Mouse (Mus musculus) v-Abl transformed pro-B cells (cell line): Measurements from ENCODE around the gene Atxn7l1.

ENCODE experiments used
- in situ Hi-C, 2 experiments: fragments of 400-800 bp; cut with MboI; formaldehyde crosslinking; loops; one replicate each; pipeline ENCODE4 v1.15.1; 2025; ENCODE audit not compliant: unreplicated experiment in 2 of 2

The Atxn7l1 gene

GRCm38 (mm10) chr12:33149544-33150190 lies 2.2 kb downstream of the Atxn7l1 start:
- in situ Hi-C loops = loop anchor here (10.0 to 25.0 kb wide), 3 partner anchors 113 to 205 kb away; no protein-coding TSS in a partner anchor

- in situ Hi-C loops = loop anchor here in 1 of 2 experiments (25.0 kb wide), 1 partner anchor 109 kb away; no protein-coding TSS in a partner anchor
Measured at GRCm38 (mm10) chr12:33153131-33153530, 5.6 kb downstream of the Atxn7l1 start.

GRCm38 (mm10) chr12:33153850-33154249 lies 6.4 kb downstream of the Atxn7l1 start:
- in situ Hi-C loops = loop anchor here in 1 of 2 experiments (25.0 kb wide), 1 partner anchor 108 kb away; no protein-coding TSS in a partner anchor

GRCm38 (mm10) chr12:33154732-33155131 lies 7.2 kb downstream of the Atxn7l1 start:
- in situ Hi-C loops = loop anchor here in 1 of 2 experiments (25.0 kb wide), 1 partner anchor 108 kb away; no protein-coding TSS in a partner anchor

DNA sequence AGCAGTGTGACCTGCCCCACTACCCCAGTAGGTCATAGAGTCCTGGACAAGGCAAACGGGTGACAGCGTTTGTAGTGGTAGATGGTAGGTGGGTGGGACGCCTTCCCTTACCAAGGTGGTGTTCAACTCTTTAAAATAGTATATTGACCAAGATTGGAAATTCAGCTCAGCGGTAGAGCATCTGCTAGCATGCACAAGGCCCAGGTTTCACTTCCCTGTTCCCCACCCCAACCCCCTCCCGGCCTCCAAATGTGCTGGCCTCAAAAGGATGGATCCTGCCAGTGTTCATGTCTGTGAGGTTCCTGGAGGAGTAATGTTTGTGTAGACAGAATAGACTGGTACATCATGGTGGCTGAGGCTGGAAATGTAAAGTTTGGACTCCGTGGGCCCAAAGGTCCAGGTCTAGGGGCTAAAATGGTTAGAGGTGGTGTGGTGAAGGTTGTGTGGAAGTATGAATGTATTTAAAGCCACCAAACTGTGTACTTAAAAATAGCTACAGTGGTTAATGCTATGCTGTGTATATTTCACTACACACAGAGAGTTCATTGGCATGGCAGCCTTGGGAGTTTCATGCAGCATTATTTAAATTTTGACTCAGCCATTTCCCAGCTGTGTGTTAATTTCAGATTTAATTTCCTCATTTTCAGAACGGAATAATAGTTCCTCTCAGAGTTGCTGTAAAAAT lies 9.0 kb downstream of the Atxn7l1 start:
- in situ Hi-C loops = loop anchor here in 1 of 2 experiments (25.0 kb wide), 1 partner anchor 106 kb away; no protein-coding TSS in a partner anchor

DNA sequence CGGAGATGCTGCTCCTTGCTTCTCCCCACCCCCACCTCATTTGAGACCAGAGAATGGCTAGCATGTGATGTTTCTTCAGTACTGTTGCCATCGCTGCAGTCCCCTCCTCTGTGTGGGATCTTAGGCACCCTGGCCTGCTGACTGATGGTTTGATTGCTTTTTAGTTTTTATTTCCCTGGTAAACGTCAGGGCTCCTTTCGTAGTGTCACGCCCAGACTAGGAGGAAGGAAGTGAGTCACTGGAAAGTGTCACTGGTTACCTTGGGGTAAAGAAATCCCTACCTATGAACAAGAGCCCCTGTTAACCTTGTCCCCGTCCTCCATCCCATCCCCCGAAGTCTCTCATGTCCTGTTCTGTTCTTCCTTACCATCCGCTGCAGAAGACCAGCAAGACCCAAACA lies 10.8 kb downstream of the Atxn7l1 start:
- in situ Hi-C loops = loop anchor here in 1 of 2 experiments (25.0 kb wide), 1 partner anchor 104 kb away; no protein-coding TSS in a partner anchor

DNA sequence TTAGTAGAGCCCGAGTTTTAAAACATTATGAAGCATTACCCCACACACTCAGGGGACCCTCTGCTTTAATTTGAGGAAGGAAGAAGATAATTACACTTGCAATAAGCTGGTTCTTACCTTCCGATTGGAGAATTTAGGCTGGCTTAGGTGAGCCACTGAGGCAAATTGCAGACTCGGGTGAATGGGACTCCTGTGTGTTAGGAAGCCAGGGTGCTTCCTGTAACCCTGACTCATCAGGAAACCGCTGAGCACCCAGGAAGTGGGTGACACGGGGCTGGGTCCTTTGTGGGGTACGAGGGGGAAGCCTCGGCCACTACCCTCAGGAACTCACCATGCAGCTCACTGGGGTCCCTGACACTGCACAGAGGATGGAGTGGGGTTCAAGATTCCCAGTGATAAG lies 12.9 kb downstream of the Atxn7l1 start:
- in situ Hi-C loops = loop anchor here in 1 of 2 experiments (25.0 kb wide), 1 partner anchor 102 kb away; no protein-coding TSS in a partner anchor

GRCm38 (mm10) chr12:33162541-33162940 lies 15.0 kb downstream of the Atxn7l1 start:
- in situ Hi-C loops = loop anchor here in 1 of 2 experiments (25.0 kb wide), 1 partner anchor 100 kb away; no protein-coding TSS in a partner anchor

DNA sequence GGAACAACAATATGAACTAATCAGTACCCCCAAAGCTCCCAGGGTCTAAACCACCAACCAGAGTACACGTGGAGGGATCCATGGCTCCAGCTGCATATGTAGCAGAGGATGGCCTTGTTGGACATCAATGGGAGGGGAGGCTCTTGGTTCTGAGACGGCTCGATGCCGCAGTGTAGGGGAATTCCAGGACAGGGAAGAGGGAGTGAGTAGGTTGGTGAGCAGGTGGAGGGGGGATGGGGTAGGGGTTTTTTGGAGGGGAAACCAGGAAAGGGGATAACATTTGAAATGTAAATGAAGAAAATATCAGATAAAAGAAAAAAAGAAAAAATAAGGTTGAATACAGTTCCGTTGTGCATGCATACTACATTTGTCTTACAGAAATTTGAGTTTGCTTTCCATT lies 16.5 kb downstream of the Atxn7l1 start:
- in situ Hi-C loops = loop anchor here in 1 of 2 experiments (25.0 kb wide), 1 partner anchor 98 kb away; no protein-coding TSS in a partner anchor

GRCm38 (mm10) chr12:33166712-33167111 lies 19.2 kb downstream of the Atxn7l1 start:
- in situ Hi-C loops = loop anchor here in 1 of 2 experiments (25.0 kb wide), 1 partner anchor 96 kb away; no protein-coding TSS in a partner anchor

DNA sequence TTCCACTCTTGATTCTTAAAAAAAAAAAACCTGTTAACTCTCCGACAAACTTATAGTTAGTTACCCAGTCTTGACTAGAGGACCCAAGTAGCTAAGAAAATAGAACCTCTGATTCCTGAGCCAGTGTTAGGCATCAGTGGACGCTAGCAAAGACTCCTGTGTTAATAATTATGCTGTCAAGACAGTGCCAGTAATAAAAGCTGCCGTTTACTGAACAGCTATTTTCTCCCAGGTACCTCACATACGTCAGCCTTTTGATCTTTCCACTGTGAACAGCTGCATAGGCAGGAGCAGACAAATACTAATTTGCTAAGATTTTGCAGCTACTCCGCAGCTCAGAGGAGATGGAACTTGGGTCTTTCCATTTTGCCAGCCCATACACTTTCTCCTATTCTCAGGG lies 20.1 kb downstream of the Atxn7l1 start:
- in situ Hi-C loops = loop anchor here in 1 of 2 experiments (25.0 kb wide), 1 partner anchor 95 kb away; no protein-coding TSS in a partner anchor

DNA sequence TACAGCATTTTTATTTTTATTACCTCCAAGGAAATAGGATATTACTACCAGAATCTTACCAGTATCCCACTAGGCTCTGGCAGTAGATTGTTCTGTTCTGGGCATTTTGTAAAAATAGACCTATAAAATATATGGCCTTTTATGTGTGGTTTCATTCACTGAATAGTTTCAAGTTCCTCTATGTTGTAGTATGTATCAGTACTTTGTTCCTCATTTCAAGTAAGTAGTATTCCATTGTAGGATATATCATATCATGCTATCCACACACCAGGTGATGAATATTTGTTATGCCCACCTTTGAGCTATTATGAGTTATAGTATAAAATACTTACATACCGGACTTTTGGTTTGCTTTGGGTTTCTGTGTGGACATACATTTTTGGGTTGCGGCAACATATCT lies 21.0 kb downstream of the Atxn7l1 start:
- in situ Hi-C loops = loop anchor here in 1 of 2 experiments (25.0 kb wide), 1 partner anchor 94 kb away; no protein-coding TSS in a partner anchor

DNA sequence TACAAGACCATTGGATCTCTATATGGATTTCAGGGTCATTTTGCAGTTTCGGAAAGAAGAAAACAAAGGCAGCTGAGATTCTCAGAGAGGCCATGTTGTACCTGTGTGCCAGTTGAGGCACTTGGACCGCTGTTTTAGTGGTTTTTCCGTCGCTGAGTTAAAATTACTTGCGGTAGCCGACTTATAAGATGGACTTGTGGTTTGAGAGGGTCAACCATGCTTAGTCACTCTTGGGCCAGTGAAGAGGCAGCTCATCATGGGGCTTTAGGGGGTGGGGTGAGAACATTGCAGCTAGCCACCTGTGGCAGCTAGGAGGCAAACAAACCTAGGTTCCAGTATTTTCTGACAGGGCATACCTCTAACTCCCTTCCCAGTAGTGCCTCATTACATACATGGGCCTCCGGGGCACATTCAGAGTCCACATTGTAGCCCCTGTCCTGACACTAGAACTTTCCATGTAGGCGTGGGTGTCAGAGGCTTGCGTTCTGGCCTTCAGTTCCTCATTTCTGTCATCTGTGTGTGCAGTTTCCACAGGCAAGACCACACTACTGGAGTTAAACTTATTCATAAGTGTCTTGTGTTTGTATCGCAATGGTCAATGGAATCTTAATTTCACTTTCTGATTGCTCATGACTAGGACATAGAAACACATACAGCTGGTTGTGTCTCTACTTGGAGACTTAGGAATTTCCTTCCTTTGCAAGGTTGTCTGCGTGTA lies 22.4 kb downstream of the Atxn7l1 start:
- in situ Hi-C loops = loop anchor here in 1 of 2 experiments (25.0 kb wide), 1 partner anchor 92 kb away; no protein-coding TSS in a partner anchor

- in situ Hi-C loops = loop anchor here in 1 of 2 experiments (25.0 kb wide), 1 partner anchor 91 kb away; no protein-coding TSS in a partner anchor
Measured at GRCm38 (mm10) chr12:33170822-33171221, 23.3 kb downstream of the Atxn7l1 start.

DNA sequence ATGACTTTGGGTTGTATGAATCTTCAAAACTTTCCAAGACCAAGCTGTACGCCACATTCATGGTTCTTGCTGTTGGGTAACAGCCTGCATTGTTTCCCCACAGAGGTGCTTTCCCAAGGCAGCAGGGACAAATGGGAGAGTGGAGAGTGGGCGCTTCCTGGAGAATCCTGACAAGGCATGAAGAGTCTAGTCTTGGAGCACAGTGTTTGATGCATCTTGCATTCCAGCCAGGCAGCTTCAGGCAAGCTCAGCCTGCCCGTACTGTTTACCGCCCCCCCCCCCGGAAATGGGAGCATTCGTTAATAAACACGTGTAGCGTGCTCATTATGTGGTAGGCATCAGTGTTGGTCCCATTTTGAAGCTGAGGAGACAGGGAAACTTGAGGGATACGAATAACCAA lies 25.4 kb downstream of the Atxn7l1 start:
- in situ Hi-C loops = loop anchor here in 1 of 2 experiments (25.0 kb wide), 1 partner anchor 89 kb away; no protein-coding TSS in a partner anchor

DNA sequence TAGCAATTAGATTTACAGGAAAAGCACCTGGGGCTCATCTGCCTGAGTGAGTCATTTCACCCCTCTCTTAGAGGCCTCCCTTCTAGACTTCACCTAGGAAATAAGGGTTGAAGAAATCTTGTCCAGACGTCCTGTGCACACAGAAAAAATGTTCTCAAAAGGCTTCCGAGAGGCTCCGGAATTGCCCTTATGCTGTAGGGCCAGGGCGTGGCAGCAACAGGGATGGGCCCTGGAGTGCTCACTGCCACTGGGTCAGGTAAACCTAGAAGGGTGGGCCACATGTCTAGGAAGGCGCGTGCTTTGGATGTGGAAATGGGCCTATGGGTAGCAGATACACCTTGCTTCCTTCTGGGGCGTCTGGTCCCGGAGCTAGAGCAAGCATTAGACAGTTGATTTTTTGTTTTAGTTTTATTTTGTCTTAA lies 26.2 kb downstream of the Atxn7l1 start:
- in situ Hi-C loops = loop anchor here in 1 of 2 experiments (25.0 kb wide), 1 partner anchor 89 kb away; no protein-coding TSS in a partner anchor

DNA sequence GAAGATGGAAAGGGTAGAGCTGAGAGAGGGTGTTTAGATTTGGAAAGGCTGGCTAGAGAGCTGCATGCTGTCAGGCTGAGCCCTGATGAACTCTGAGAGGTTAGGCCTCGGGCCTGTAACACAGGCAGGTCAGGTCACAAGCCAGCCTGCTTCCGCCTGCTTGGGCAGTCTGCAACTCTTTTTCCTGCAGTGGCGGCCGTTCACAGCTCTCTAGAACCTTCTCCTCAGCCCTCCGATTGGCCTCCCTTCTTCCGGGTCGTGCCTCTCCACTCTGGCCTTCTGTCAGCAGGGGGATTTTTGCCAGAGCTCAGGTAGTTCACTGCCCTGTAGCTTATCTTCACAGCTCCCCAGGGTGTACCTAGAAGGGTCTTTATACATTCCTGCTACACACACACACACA lies 26.7 kb downstream of the Atxn7l1 start:
- in situ Hi-C loops = loop anchor here in 1 of 2 experiments (25.0 kb wide), 1 partner anchor 88 kb away; no protein-coding TSS in a partner anchor

GRCm38 (mm10) chr12:33174675-33175357 lies 27.3 kb downstream of the Atxn7l1 start:
- in situ Hi-C loops = loop anchor here in 1 of 2 experiments (25.0 kb wide), 1 partner anchor 87 kb away; no protein-coding TSS in a partner anchor
